Mouse (Mus musculus): ENCODE results near the gene Synj2bp. TPM values are rescaled to one million over a fixed set of nuclear protein-coding genes. Genes with fewer than 3 reads are reported as not detected.
A peak's percentile ranks its signal among the peaks of the same experiment; 100 is the strongest.
"Not testable (repeated sequence)": the region's sequence is repeated elsewhere in the genome, so short reads cannot be mapped to it uniquely, and the experiment has no call there.

Gene Synj2bp
- polyA plus RNA-seq, 1 experiment from 2014 or later, result 43.6 TPM

- Histone ChIP-seq H3K4me3 (ENCODE audit: low read length) (peak overlapping the region; percentile 88), H3K27ac (ENCODE audit: low read length) (peak overlapping the region; percentile 97; the same call in 1 of the 2 replicates), H3K27me3 (ENCODE audit: insufficient read depth, low read length) (no peaks in the 10 kb centered on the region), H3K9me3 (ENCODE audit: low read length) (no peaks in the 10 kb centered on the region), H3K4me2 (replicated peaks; ENCODE audit: low read depth, low read length) (peak overlapping the region; percentile 68), H3K4me1 (ENCODE audit: insufficient read depth, low read length) (peaks cover 3% of the 10 kb centered on the region; the same call in 1 of the 2 replicates), H3K9ac (replicated peaks; ENCODE audit: low read length) (peak overlapping the region; percentile 86; the same call in 1 of the 2 replicates), H3K36me3 (ENCODE audit: insufficient read depth, low read length) (no peaks in the 10 kb centered on the region)
- WGBS, result 55% methylated on average over 6 of the region's 6 CpGs
- peak; percentile 32; the same call in 1 of the 2 replicates for ATAC-seq (ENCODE audit: low FRiP score, low TSS enrichment)
Observed at GRCm38 (mm10) chr12:81485311-81485710, 47.4 kb downstream of the Synj2bp start.

DNA sequence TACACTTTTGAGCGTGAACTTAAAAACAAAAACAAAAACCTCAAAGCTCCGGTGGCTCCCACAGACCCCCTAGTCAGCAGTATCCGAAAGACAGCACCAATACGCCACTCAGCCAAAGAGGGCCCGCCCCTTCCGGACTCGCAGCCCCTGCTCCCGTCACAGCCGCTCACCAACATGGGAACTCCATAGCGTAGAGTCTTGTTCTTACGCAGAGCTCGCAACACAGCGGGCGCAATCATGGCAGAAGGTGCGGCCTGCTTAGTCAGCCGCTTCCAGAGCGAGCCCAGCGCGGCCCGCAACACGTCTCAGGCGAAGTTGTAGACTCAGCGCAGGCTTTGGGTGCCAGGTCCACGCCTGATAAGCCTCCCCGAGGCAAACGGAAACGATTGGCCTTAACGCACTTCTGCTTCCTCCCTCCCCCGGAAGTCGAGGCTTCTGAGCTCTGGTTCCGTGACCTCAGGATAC is 48.0 kb downstream of the Synj2bp start, which contains the start of gene Cox16:
Gene Cox16, minus strand, starts transcription at position 401 of the 465 bp plus-strand sequence.
- no peaks in the 10 kb centered on the region for H3K36me3 ChIP-seq (ENCODE audit: insufficient read depth, low read length)
- H3K9ac ChIP-seq (replicated peaks; ENCODE audit: low read length), result peak within 1 kb of the TSS; percentile 86
- H3K4me2 ChIP-seq (replicated peaks; ENCODE audit: low read depth, low read length), result peak within 1 kb of the TSS; percentile 68
- WGBS, result 0% methylated on average over 31 of the region's 31 CpGs
- H3K9me3 ChIP-seq (ENCODE audit: low read length), result no peaks in the 10 kb centered on the region
- peak; percentile 99 for ATAC-seq (ENCODE audit: low FRiP score, low TSS enrichment)
- H3K4me3 ChIP-seq (ENCODE audit: low read length), result peak within 1 kb of the TSS; percentile 88
- no peaks in the 10 kb centered on the region for H3K27me3 ChIP-seq (ENCODE audit: insufficient read depth, low read length)
- peaks cover 3% of the 10 kb centered on the region; the same call in 1 of the 2 replicates for H3K4me1 ChIP-seq (ENCODE audit: insufficient read depth, low read length)
- H3K27ac ChIP-seq (ENCODE audit: low read length), result peak within 1 kb of the TSS; percentile 97

- no peak for ATAC-seq (ENCODE audit: low FRiP score, low TSS enrichment)
- no peaks in the 10 kb centered on the region for H3K9me3 ChIP-seq (ENCODE audit: low read length)
- peak overlapping the region; percentile 97 for H3K27ac ChIP-seq (ENCODE audit: low read length)
- H3K4me1 ChIP-seq (ENCODE audit: insufficient read depth, low read length), result peaks cover 3% of the 10 kb centered on the region; the same call in 1 of the 2 replicates
- peak overlapping the region; percentile 88 for H3K4me3 ChIP-seq (ENCODE audit: low read length)
- no peaks in the 10 kb centered on the region for H3K27me3 ChIP-seq (ENCODE audit: insufficient read depth, low read length)
- WGBS, result 2% methylated on average over 7 of the region's 7 CpGs
- H3K36me3 ChIP-seq (ENCODE audit: insufficient read depth, low read length), result no peaks in the 10 kb centered on the region
- peak overlapping the region; percentile 68 for H3K4me2 ChIP-seq (replicated peaks; ENCODE audit: low read depth, low read length)
- peak overlapping the region; percentile 86 for H3K9ac ChIP-seq (replicated peaks; ENCODE audit: low read length)
Observed at GRCm38 (mm10) chr12:81484212-81484611, 48.5 kb downstream of the Synj2bp start.

GRCm38 (mm10) chr12:81483656-81484055 is 49.1 kb downstream of the Synj2bp start:
- Histone ChIP-seq H3K27ac (ENCODE audit: low read length) (no peak overlapping the region), H3K9ac (replicated peaks; ENCODE audit: low read length) (peak overlapping the region; percentile 48; the same call in 1 of the 2 replicates), H3K27me3 (ENCODE audit: insufficient read depth, low read length) (no peaks in the 10 kb centered on the region), H3K36me3 (ENCODE audit: insufficient read depth, low read length) (no peaks in the 10 kb centered on the region), H3K9me3 (ENCODE audit: low read length) (no peaks in the 10 kb centered on the region), H3K4me2 (replicated peaks; ENCODE audit: low read depth, low read length) (peak overlapping the region; percentile 68), H3K4me3 (ENCODE audit: low read length) (peak overlapping the region; percentile 88), H3K4me1 (ENCODE audit: insufficient read depth, low read length) (peaks cover 3% of the 10 kb centered on the region; the same call in 1 of the 2 replicates)
- 32% methylated on average over 17 of the region's 17 CpGs for WGBS
- no peak for ATAC-seq (ENCODE audit: low FRiP score, low TSS enrichment)

GRCm38 (mm10) chr12:81459051-81459450 is 73.7 kb downstream of the Synj2bp start:
- WGBS, result 95% methylated on average over 7 of the region's 7 CpGs
- not testable (repeated sequence) for H3K4me1 ChIP-seq (ENCODE audit: insufficient read depth, low read length); ATAC-seq (ENCODE audit: low FRiP score, low TSS enrichment); H3K9ac ChIP-seq (replicated peaks; ENCODE audit: low read length); H3K27me3 ChIP-seq (ENCODE audit: insufficient read depth, low read length); H3K4me2 ChIP-seq (replicated peaks; ENCODE audit: low read depth, low read length); H3K27ac ChIP-seq (ENCODE audit: low read length); H3K4me3 ChIP-seq (ENCODE audit: low read length)
- peaks cover 18% of the 10 kb centered on the region for H3K9me3 ChIP-seq (ENCODE audit: low read length)
- peaks cover 11% of the 10 kb centered on the region; the same call in 1 of the 2 replicates for H3K36me3 ChIP-seq (ENCODE audit: insufficient read depth, low read length)

Other genes starting within 250 kb of the Synj2bp start
- 0.27 and 0.42 TPM in 2 replicates for gene Slc8a3, start 199.7 kb downstream of the Synj2bp start, polyA plus RNA-seq (2015; fragmentation: Nextera tagmentation; extraction: Ambion mirVana)
- 0.24 and 0.29 TPM in 2 replicates for gene Gm4787, start 153.4 kb downstream of the Synj2bp start, polyA plus RNA-seq (2015; fragmentation: Nextera tagmentation; extraction: Ambion mirVana)
- 0.36 and 0.81 TPM in 2 replicates for gene Adam4, start 111.0 kb downstream of the Synj2bp start, polyA plus RNA-seq (2015; fragmentation: Nextera tagmentation; extraction: Ambion mirVana)
- 113 and 124 TPM in 2 replicates for gene Cox16, start 47.8 kb downstream of the Synj2bp start, polyA plus RNA-seq (2015; fragmentation: Nextera tagmentation; extraction: Ambion mirVana)
- 29.4 and 35.0 TPM in 2 replicates for gene Gm20498, start within 50 bp of the Synj2bp start, polyA plus RNA-seq (2015; fragmentation: Nextera tagmentation; extraction: Ambion mirVana)
- gene Adam21, start 35.6 kb upstream of the Synj2bp start, polyA plus RNA-seq (2015; fragmentation: Nextera tagmentation; extraction: Ambion mirVana), result 0.15 and 0.39 TPM in 2 replicates
- gene Med6, start 62.1 kb upstream of the Synj2bp start, polyA plus RNA-seq (2015; fragmentation: Nextera tagmentation; extraction: Ambion mirVana), result 60.8 and 63.9 TPM in 2 replicates
- gene Ttc9, start 98.3 kb upstream of the Synj2bp start, polyA plus RNA-seq (2015; fragmentation: Nextera tagmentation; extraction: Ambion mirVana), result 1.0 and 1.8 TPM in 2 replicates
- gene Map3k9, start 248.3 kb upstream of the Synj2bp start, polyA plus RNA-seq (2015; fragmentation: Nextera tagmentation; extraction: Ambion mirVana), result 0.73 and 0.97 TPM in 2 replicates

Data from kidney, embryonic 16.5 days (tissue).